Mouse (Mus musculus): ENCODE measurements at regions not wholly inside any gene's neighbourhood (a gene's known extent, or its start where the extent isn't known, plus 50 kb on each side); places are given as distances from the start of the nearest gene placed in this dataset.

DNA sequence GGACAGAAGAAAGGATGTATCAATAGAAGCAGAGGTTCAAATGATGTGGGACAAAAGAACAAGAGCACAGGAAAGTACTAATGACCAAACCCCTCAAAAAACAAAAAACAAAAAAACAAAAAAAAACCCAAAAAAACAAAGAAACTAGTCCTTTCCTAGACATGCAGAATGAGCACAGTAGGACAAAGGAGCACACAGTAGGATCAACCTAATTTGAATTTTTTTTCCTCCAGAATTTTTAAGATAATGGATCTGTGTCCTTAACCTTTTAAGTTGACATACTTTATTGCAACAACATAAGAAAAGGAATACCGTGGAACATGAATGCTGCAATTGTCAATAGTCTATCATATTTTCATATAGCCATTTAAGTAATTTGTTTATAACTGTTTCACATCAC, 370.2 kb upstream of the Dach1 start:
- no peak for DNase-seq (ENCODE audit: low spot score in 2 of 2)

DNA sequence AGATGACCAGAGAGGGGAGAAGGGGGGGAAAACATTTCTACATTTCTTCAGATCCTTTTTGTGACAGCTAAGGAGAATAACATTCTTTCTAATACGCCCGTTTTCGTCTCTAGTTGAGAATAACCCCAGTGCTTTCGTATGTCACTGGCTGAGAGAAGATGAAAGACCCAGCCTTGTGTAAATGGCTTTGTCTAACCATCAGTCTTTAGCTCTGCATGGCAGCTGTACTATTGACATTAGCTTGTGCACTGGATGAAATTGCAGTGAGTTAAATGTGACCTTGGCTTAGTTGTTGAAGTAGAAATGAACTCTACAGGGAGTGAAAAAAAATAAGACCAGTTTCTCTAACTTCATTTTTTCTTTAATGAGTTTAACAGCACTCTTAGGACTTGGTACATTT, 368.7 kb upstream of the Dach1 start:
- no peak for DNase-seq (ENCODE audit: low spot score in 2 of 2)

DNA sequence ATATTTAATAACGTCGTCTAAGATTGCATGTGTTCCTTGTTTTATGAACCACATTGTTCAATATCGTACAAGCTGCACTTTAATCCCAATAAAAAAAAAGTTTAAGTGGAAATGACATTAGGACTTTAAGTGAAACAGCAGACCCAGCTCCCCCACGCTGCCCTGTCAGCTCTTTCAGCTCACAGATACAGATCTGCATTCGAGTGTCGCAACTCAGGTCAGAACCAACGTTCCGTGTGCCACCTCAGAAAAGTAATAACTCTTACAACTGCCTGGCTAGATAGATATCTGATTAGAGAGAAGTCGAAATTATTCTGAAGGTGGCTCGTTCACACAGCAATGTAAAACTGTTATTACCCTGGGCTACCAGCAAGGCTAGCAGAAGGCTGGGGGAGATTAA, 364.0 kb upstream of the Dach1 start:
- no peak for DNase-seq (ENCODE audit: low spot score in 2 of 2)

DNA sequence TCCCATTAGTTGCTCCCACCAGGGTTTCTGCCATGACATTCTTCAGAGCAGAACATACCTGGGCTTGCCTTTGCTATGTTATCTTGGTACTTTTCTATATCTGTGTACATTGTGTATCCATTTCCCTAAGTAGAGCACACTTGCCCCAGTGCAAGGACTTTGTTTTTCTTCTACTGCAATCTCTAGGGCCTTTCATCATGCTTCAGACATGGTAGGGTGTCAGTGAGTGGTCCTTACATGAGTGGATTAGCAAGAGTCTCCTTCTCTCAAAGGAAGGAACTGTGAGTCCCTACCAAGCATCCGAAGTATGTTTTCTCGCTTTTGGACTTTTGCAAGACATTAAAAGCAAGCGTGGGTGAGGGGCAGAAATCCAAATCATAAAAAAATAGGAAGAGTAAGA, 351.4 kb upstream of the Dach1 start:
- no peak for DNase-seq (ENCODE audit: low spot score in 2 of 2)

DNA sequence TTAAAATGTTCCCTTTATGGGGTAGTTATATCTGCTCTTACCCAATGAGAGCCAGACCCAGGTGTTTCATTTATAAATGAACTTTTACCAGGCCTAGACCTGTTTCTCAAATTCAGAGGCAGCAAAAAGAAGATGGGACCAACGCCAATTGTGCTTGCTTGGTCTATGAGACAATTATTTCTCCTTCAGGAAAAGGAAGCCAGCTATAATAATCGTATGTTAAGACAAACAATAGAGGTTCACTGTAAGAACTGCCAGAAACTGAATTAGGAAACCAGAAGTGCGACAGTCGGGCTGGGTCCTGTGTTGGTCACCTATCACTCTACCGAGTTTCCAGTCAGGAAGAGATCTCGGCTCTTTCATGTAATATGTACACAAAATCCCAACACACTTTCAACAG, 335.8 kb upstream of the Dach1 start:
- DNase-seq (ENCODE audit: low spot score in 2 of 2): no peak

DNA sequence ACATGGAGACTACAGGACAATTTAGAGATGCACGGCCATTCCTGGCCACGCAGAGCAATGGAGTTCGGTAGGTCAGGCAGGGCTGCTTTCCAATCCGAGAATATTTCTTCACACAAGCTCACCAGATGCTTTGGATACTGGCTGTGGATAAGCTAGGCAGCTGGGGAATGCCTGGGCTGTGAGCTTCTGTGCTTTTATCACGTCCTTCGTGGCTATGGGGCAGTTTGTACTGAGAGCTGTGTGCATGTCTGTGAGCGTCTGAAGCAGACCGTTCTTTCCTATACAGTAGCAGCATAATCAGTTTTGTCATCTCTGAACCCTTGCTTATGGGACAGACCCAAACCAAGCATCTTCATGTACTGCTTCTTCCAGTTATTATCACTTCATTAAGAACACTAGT, 307.9 kb upstream of the Dach1 start:
- no peak for DNase-seq (ENCODE audit: low spot score in 2 of 2)

DNA sequence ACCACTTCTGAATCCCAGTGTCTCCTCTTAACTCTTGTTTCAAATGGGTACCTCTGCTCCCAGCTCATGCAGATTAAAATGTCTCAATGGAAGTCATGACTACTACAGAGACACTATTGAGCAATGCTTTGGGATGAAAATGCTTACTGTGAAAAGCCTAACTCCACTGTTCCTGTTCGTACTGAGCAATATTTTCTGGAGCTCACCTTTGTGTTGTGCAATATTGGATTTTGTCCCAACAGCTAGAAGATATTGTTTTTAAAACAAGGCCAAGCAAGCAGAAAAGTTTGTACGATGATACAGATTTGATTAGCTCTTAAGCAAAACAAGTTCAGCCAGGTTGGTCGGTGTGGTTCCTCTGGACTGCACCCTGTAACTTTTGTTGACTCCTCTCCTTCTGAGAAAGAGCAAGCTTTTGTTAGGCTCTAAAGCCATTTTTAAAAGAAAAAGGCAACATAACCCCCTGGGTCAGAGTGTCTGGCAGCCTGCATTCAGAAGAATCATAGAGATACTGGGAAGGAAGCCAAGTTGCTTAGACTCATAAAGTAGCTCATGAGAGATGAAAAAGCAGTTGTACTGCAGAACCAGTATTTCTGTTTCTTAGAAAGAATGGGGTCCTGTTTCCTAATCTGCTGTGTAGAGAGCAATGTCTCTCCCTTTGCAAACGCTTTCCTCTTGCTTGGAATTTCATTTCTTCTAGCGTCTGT, 302.4 kb upstream of the Dach1 start:
- no peak for DNase-seq (ENCODE audit: low spot score in 2 of 2)

DNA sequence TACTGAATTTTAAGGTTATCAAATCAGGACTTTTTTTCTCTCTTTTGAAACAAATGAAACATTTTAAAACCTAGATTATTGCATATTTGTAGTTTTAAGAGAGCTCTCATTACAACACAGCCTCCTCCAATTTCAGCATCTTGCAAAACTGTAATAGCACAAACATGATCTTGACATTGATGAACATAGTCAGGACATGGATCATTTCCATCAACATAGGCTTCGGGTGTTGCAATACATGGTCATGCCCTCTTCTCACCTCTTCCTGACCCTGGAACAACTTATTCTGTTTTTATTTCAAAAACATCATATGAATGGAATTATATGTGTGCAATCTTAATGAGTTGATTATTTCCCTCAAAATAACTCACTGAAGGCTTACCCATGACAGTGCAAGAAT, 284.9 kb upstream of the Dach1 start:
- DNase-seq (ENCODE audit: low spot score in 2 of 2): no peak

DNA sequence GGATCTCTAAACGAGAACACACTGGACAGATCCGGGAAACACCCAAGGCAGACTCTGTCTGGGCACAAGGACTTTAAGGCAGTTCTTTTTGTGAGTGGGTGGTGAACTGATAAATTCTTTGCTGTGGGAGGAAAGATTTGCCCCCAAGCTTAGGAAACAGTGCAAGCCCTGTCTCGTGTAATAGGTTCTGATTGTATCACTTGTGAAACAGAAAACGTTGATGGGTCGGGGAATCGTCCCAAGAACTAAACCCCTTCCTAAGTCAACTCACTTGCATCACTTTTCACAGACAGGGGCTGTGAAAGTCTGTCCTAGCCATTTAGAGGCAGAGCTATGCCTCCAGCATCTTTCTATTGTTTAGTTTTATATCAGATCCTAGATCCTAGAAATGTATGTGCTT, 282.6 kb upstream of the Dach1 start:
- no peak for DNase-seq (ENCODE audit: low spot score in 2 of 2)

DNA sequence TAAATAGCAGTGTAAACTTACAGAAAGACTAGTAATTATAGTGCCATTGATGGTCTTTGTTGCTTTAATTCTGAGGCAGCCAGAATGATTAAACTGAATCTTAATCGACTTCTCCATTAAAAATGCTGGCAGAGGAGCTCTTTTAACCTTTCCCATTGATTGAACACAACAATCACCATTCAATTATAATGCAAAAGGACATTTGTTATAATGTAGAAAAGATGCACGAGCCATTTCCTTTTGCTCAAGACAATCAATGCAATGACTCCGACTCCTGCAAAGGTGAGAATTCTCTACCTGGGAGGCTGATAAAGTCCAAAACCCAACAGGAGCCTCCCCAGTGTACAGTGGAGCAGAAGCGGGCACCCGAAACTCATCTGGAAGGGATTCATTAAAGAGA, 280.0 kb upstream of the Dach1 start:
- no peak for DNase-seq (ENCODE audit: low spot score in 2 of 2)

DNA sequence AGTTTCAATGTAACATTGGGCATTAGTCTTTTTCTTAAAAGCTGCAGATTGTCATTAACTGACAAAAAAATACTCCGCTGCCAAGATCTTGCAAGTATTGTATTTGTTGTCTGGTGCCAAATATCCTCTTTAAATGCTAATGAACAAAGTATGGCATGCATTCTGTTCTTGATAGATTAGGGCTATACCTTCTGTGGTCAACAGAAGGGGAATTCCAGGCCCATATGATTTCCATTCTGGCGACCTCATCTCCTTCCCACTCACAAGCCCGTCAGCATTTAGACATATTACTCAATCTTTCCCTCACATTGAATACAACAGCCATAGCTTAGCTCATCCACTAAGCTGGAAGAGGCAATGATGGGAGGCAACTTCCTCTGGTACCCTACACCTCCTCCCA, 272.8 kb upstream of the Dach1 start:
- no peak for DNase-seq (ENCODE audit: low spot score in 2 of 2)

DNA sequence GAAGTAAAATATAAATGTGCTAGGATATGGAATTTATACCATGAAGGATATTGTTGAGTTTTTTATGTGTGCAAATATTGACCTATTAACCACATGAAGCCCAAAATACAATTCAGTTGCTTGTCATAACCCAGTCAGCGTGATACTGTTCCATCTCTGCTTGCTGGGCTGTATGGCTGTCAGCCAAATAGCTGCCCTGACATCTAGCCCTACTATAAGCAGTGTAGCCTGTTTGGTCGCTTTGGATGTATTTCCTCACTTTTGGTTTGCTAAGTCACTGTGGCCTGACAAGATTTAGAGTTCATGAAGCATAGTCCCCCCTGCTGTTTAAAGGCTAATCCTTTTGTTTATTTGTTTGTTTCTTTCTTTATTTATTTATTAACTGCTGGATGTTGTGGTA, 272.4 kb upstream of the Dach1 start:
- no peak for DNase-seq (ENCODE audit: low spot score in 2 of 2)

DNA sequence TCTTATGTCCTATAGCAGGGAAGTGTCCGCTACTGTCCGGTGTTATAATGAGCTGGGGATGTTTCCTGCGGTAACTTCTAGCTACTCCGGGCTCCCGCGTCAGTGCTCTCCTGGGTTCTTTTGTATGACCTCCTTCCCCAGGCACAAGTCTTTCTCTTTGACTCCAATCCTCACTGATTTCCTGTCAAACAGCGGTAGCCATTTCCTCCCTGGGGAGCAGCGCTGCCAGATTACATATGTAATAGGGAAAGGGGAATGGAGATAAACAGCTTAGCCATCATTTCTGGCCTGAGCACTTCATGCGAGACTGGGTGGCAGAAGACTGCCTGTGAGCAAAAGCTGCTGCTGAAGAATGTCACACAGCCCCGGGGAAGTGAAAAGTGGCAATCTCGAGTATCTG, 262.4 kb upstream of the Dach1 start:
- no peak for DNase-seq (ENCODE audit: low spot score in 2 of 2)

DNA sequence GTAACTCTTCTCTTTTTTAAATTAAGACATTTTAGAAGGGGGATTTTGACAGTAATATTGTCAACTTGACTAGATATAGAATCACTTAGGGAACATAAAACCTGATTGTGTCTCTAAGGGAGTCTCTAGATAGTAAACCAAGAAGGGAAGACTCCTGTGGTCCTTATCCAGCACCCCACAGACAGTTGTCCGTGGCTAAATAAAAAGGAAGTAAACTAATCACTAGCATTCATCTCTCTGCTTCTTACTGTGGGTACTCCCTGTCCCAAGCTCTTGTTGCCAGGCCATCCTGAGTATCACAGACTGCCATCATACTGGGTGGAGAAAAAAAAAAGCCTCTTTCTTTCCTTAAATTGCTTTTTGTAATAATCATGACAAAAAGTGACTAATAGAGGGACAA, 248.2 kb upstream of the Dach1 start:
- no peak for DNase-seq (ENCODE audit: low spot score in 2 of 2)

DNA sequence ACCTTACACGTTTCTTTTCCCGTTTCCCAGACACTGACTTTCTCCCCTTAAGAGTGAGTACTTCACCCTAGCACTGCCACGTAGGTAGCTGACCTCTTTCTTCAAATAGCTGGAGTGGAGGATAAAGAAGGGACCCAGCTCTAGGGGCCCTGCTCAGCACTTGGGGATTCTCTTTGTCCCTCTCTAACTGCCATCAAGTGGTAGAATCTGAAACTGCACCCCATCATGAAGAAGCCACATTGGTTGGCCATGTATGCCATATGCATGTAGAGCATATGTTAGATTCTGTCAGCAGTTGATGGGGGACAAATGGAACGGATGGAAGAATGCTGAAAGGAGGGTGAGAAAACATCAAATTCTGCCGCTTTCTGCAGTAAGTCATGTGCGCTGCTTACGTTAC, 244.6 kb upstream of the Dach1 start:
- no peak for DNase-seq (ENCODE audit: low spot score in 2 of 2)

DNA sequence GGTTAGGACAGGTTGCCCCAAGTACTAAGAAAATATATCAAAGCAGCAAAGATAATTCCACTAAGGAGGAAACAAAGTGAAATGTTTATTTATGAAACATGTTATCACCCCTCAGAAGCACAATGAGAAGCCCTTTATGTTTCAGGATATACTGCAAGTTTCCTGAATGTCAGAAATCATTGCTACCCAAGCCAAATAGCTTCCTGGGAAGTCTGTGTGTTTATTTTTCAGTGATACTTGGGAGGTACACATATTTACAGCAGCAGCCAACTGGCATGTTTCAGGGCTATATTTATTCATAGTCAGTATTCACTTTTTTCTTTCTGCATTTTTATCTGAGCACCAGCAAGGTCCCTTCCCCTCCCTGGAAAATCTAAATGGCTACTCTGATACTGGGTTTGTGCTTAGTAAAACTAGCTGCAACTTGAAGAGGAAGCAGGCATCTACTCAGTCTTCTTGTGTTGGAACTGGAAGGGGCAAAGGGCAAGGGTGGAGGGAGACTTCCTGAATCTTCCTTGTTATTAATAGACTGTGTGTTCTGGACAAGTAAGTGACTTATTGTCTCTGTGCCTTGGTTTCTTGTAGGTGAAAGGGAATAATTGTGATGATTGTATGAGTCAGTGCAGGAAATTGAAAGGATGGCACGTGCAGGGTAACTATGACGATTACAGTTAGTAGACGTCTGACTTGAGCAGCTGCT, 236.5 kb upstream of the Dach1 start:
- no peak for DNase-seq (ENCODE audit: low spot score in 2 of 2)

DNA sequence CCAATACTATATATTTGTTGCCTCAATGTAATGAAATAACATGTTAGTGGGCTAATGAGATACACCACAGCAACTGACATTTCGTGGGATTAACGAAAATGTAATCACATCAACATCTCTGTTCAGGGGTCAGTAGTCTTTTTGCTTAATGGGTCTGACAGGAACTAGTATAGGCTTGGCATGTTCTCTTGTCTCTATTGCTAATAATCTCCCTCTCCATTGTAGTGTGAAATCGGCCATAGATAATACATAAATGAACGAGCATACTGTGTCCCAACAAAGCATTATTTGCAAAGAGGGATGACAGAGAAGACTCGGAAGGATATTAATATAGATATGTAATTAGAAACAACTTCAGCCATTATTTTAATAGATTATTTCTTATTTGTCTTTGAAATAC, 234.5 kb upstream of the Dach1 start:
- DNase-seq (ENCODE audit: low spot score in 2 of 2): no peak

DNA sequence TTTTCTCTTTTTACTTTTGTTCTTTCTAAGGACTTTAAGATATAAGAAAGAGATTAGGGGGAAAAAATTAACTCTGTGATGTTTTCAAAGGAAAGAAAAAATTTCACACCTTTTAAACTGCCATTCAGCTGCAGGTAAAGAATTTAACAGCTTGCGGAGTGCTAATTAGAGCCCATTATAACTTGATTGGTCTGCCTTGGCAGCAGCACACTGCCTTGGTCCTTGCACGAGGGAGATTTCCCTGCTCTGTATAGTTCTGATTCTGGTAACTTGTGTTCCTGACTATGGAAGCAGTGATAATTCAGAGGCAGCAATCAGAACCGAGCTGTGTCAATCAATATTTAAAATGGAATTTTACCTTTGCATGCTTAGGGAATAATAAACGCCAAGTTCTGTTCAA, 218.3 kb upstream of the Dach1 start:
- no peak for DNase-seq (ENCODE audit: low spot score in 2 of 2)
